Mouse (Mus musculus) limb, embryonic 12.5 days (tissue): Measurements from ENCODE around the gene Rad23a. TPM values are rescaled to one million over a fixed set of nuclear protein-coding genes. Genes with fewer than 3 reads are reported as not detected.

Experiments used
- ATAC-seq: fragments of 200-750 bp; cut with Nextera tagmentation; 2 replicates; pipeline ENCODE4 v1.8.0; 2017; ENCODE audit warnings: low read depth, moderate TSS enrichment; ENCODE audit not compliant: insufficient number of reproducible peaks, insufficient read depth, low FRiP score, low TSS enrichment
- H3K27ac ChIP-seq: fragments of 300-500 bp; sonication (generic); 2 replicates; pipeline ENCODE4 v1.5.1; 2016; ENCODE audit warnings: mild to moderate bottlenecking, moderate library complexity
- H3K27me3 ChIP-seq: fragments of 300-500 bp; sonication (generic); 2 replicates; pipeline ENCODE4 v1.6.1; 2016; ENCODE audit warnings: mild to moderate bottlenecking, moderate library complexity
- H3K36me3 ChIP-seq: fragments of 300-500 bp; sonication (generic); 2 replicates; pipeline ENCODE4 v1.6.1; 2016; ENCODE audit warnings: mild to moderate bottlenecking, moderate library complexity
- H3K4me1 ChIP-seq: fragments of 300-500 bp; sonication (generic); replicated peaks from 2 replicates; pipeline ENCODE4 v1.6.1; 2016
- H3K4me2 ChIP-seq: fragments of 300-500 bp; sonication (generic); 2 replicates; pipeline ENCODE4 v1.6.1; 2016; ENCODE audit warnings: mild to moderate bottlenecking, moderate library complexity
- H3K4me3 ChIP-seq: fragments of 300-500 bp; sonication (generic); replicated peaks from 2 replicates; pipeline ENCODE4 v1.5.1; 2016; ENCODE audit warnings: mild to moderate bottlenecking
- H3K9ac ChIP-seq: fragments of 300-500 bp; sonication (generic); replicated peaks from 2 replicates; pipeline ENCODE4 v1.6.1; 2016; ENCODE audit warnings: mild to moderate bottlenecking, moderate library complexity
- H3K9me3 ChIP-seq: fragments of 300-500 bp; sonication (generic); 2 replicates; pipeline ENCODE4 v1.6.1; 2016; ENCODE audit warnings: mild to moderate bottlenecking, moderate library complexity
- WGBS: fragments of 180-500 bp; shearing (Covaris S2); methylation state at CpG from one replicate; pipeline ENCODE4 v1.1.7; 2016; 5-methylcytosine and 5-hydroxymethylcytosine counted together
- polyA plus RNA-seq: library from polyadenylated mRNA; unstranded; fragments of >200 nt; fragmentation: Nextera tagmentation; extraction: Ambion mirVana; gene quantifications from 2 replicates; pipeline ENCODE4 v1.2.1, GENCODE M21; 2016

Rad23a gene
- polyA plus RNA-seq, 1 experiment from 2014 or later, result 109 TPM

GRCm38 (mm10) chr8:84839411-84839810, 1.1 kb downstream of the Rad23a start:
- Histone ChIP-seq H3K4me3 (peak overlapping the region; percentile 66), H3K9ac (peak overlapping the region; percentile 85), H3K27me3 (no peaks in the 10 kb centered on the region), H3K27ac (0 out of 2 replicates have a peak overlapping the region, but pooled peaks have one; percentile 90), H3K9me3 (no peaks in the 10 kb centered on the region), H3K4me1 (peaks cover 49% of the 10 kb centered on the region), H3K4me2 (peak overlapping the region; percentile 75), H3K36me3 (peaks cover 86% of the 10 kb centered on the region)
- no peak for ATAC-seq
- 94% methylated on average over 2 of the region's 2 CpGs for WGBS

GRCm38 (mm10) chr8:84838513-84838912, 2.0 kb downstream of the Rad23a start:
- Histone ChIP-seq H3K4me1 (peaks cover 42% of the 10 kb centered on the region), H3K27me3 (no peaks in the 10 kb centered on the region), H3K36me3 (peaks cover 84% of the 10 kb centered on the region), H3K4me2 (0 out of 2 replicates have a peak overlapping the region, but pooled peaks have one; percentile 30), H3K9ac (no peak overlapping the region; the same call in 1 of the 2 replicates), H3K27ac (peak overlapping the region; percentile 84; the same call in 1 of the 2 replicates), H3K9me3 (no peaks in the 10 kb centered on the region), H3K4me3 (0 out of 2 replicates have a peak overlapping the region, but pooled peaks have one; percentile 10)
- no peak for ATAC-seq
- 88% methylated on average over 5 of the region's 5 CpGs for WGBS

GRCm38 (mm10) chr8:84837912-84838470, 2.5 kb downstream of the Rad23a start:
- no peaks in the 10 kb centered on the region for H3K27me3 ChIP-seq
- WGBS, result 79% methylated on average over 15 of the region's 15 CpGs
- ATAC-seq, result no peak
- H3K36me3 ChIP-seq, result peaks cover 79% of the 10 kb centered on the region
- peaks cover 42% of the 10 kb centered on the region for H3K4me1 ChIP-seq
- H3K9me3 ChIP-seq, result no peaks in the 10 kb centered on the region
- peak overlapping the region; percentile 84 for H3K27ac ChIP-seq
- H3K9ac ChIP-seq, result peak overlapping the region; percentile 44; the same call in 1 of the 2 replicates
- peak overlapping the region; percentile 30 for H3K4me2 ChIP-seq
- H3K4me3 ChIP-seq, result peak overlapping the region; percentile 11

GRCm38 (mm10) chr8:84837149-84837911, 3.1 kb downstream of the Rad23a start:
- 30% methylated on average over 8 of the region's 8 CpGs for WGBS
- H3K27me3 ChIP-seq, result no peaks in the 10 kb centered on the region
- H3K4me2 ChIP-seq, result peak overlapping the region; percentile 30
- H3K27ac ChIP-seq, result peak overlapping the region; percentile 84
- H3K4me3 ChIP-seq, result peak overlapping the region; percentile 11
- no peaks in the 10 kb centered on the region for H3K9me3 ChIP-seq
- H3K36me3 ChIP-seq, result peaks cover 72% of the 10 kb centered on the region
- peak; percentile 35 for ATAC-seq
- H3K4me1 ChIP-seq, result peaks cover 42% of the 10 kb centered on the region
- peak overlapping the region; percentile 44; the same call in 1 of the 2 replicates for H3K9ac ChIP-seq

- Histone ChIP-seq H3K27me3 (no peaks in the 10 kb centered on the region), H3K4me3 (no peak overlapping the region)
- WGBS, result 80% methylated on average over 10 of the region's 10 CpGs
Measured at GRCm38 (mm10) chr8:84834866-84835855, 5.3 kb downstream of the Rad23a start.

GRCm38 (mm10) chr8:84834002-84834865, 6.2 kb downstream of the Rad23a start:
- no peak overlapping the region for H3K9ac ChIP-seq
- 89% methylated on average over 19 of the region's 19 CpGs for WGBS
- H3K27ac ChIP-seq, result no peak overlapping the region
- no peak for ATAC-seq
- H3K36me3 ChIP-seq, result peaks cover 56% of the 10 kb centered on the region
- H3K4me2 ChIP-seq, result no peak overlapping the region
- peaks cover 36% of the 10 kb centered on the region for H3K4me1 ChIP-seq
- H3K9me3 ChIP-seq, result no peaks in the 10 kb centered on the region
- no peaks in the 10 kb centered on the region for H3K27me3 ChIP-seq
- H3K4me3 ChIP-seq, result no peak overlapping the region

More at GRCm38 (mm10) chr8:84834866-84835855, 5.3 kb downstream of the Rad23a start:
- Histone ChIP-seq H3K4me1 (peaks cover 42% of the 10 kb centered on the region), H3K4me2 (no peak overlapping the region), H3K27ac (no peak overlapping the region), H3K9me3 (no peaks in the 10 kb centered on the region), H3K36me3 (peaks cover 59% of the 10 kb centered on the region), H3K9ac (no peak overlapping the region)
- ATAC-seq, result no peak

DNA sequence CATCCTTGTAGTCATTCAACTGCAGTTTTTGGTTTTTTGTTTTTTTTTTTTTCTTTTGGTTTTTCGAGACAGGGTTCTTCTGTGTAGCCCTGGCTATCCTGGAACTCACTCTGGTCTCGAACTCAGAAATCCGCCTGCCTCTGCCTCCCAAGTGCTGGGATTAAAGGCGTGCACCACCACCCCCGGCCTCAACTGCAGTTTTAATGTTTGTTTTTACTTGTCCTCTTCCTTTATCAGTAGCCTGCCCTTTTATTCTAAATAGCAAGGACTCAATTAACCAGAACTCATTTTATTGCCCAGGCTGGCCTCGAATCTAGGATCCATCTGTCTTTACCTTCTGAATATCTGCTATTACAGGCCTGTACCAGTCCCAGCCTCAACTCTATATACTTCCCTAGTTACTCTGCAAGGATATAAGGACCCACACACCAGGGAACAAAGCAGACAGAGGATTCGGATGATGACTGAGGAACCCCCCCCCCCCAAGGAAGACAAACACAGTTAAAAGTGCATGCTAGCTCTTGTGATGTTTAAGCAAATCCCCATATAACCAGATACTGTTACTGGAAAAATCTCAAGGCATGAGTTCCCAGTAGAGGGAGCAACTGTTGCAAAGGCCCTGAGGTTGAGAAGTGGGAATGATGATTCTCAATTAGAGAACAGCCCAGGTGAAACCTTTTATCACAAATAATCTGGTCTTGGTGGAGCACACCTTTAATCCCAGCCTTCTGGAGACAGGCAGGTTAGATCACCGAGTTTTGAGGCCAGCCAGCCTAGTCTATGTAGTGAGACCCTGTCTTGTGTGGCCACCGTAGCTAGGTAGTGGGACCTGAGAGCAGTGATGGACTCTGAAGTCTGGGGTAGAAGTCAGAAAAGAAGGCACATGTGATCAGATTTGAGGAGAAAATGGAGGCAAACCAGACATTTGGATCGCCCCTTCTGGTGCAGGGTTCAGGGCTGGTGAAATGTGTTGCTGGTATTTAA, 7.4 kb downstream of the Rad23a start:
- ATAC-seq, result no peak
- 68% methylated on average over 10 of the region's 10 CpGs for WGBS
- peaks cover 44% of the 10 kb centered on the region for H3K36me3 ChIP-seq
- peak overlapping the region; percentile 91 for H3K4me3 ChIP-seq
- peak overlapping the region; percentile 97 for H3K27ac ChIP-seq
- H3K4me2 ChIP-seq, result peak overlapping the region; percentile 60
- H3K4me1 ChIP-seq, result peaks cover 26% of the 10 kb centered on the region
- no peaks in the 10 kb centered on the region for H3K27me3 ChIP-seq
- H3K9me3 ChIP-seq, result no peaks in the 10 kb centered on the region
- peak overlapping the region; percentile 97 for H3K9ac ChIP-seq

DNA sequence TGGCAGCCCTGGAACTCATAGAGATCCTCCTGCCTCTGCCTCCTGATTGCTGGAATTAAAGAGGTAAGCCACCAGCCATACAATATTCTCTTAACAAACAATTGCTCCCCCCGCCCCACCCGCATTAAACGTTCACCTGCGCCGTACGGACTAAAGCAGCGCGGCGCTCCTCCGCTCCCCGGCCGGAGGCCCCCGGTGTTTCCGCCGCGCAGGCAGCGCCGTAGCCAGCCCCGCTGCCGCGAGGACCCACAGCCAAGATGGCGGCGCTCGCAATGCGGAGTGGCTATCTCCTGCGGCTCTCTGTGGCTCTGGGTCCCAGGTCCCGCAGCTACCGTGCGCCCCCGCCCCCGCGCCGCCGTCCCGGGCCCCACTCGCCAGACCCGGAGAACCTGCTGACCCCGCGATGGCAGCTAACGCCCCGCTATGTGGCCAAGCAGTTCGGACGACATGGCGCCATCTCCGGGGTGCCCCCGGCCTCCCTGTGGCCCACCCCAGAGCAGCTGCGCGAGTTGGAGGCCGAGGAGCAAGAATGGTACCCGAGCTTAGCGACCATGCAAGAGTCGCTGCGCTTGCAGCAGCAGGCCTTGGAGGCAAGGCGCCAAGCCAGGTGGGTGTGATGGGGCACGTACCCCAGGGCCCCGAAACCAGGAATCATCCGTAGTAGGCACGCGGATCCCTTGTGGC, 8.3 kb downstream of the Rad23a start:
- Histone ChIP-seq H3K4me1 (peaks cover 18% of the 10 kb centered on the region), H3K27ac (peak overlapping the region; percentile 97), H3K4me3 (peak overlapping the region; percentile 91), H3K4me2 (peak overlapping the region; percentile 60), H3K27me3 (no peaks in the 10 kb centered on the region), H3K9ac (peak overlapping the region; percentile 97), H3K9me3 (no peaks in the 10 kb centered on the region), H3K36me3 (peaks cover 35% of the 10 kb centered on the region)
- 1% methylated on average over 59 of the region's 59 CpGs for WGBS
- peak; percentile 42; the same call in 1 of the 2 replicates for ATAC-seq

GRCm38 (mm10) chr8:84831490-84831889, 9.0 kb downstream of the Rad23a start, which contains the start of gene Gadd45gip1:
TSS of gene Gadd45gip1 (plus strand) at chr8:84831522.
- Histone ChIP-seq H3K4me1 (peaks cover 11% of the 10 kb centered on the region), H3K27me3 (no peaks in the 10 kb centered on the region), H3K27ac (peak within 1 kb of the TSS; percentile 97), H3K4me3 (peak within 1 kb of the TSS; percentile 91), H3K4me2 (peak within 1 kb of the TSS; percentile 60), H3K9ac (peak within 1 kb of the TSS; percentile 97), H3K9me3 (no peaks in the 10 kb centered on the region), H3K36me3 (peaks cover 28% of the 10 kb centered on the region)
- ATAC-seq, result no peak
- 78% methylated on average over 11 of the region's 11 CpGs for WGBS
